Mouse (Mus musculus): ENCODE data around the gene Sik3.

- TF ChIP-seq POLR2A (IDR thresholded peaks at IDR 0.05; ENCODE audit: extremely low read depth, insufficient read depth, low read length) (no peak), CTCF (IDR thresholded peaks at IDR 0.05; ENCODE audit: extremely low read depth, insufficient read depth, low read length) (no peak)
Observed at GRCm38 (mm10) chr9:46198936-46199335, 186.3 kb downstream of the Sik3 start.

Data from cortical plate, adult 2 months (tissue).